In the genomic region with DNA sequence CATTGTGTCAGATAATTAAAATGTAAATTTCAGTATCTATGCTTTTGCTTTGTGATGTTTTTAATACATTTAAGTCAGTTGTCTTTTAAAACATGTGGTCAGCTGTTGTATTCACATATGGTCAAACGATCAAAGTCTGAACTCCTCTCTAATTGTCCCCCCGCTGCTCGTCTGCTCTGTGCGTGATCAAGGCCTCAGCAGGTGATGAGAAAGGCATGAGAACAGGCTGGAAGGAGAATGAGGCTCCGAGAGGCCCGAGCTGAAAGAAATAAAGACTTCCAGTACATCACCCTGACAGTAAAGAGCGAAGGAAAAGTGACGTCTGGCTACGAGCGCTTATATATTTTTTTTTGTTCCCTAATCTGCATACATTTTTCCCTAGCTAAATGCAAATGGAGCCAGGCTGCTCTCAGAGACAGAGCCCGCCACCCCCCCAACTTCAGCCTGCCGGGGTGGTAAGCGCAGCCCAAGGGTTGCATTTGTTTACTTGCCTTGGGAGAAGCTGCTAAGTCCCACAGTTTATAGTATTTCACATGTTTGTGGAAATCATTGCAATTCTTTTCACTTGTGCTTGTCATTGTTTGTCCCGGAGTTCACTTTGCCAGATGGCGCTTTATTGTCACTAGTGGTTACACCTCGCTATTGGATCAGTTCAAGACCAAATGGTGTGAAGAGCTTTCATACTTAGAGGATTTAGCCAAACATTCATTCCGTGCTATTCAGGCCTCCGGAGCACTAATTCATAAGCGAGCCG, we compare ENCODE assay signal across 9 mouse cellular contexts.
DNase-seq lines count a peak whose midpoint lies in the region; ATAC-seq and TF ChIP-seq lines count a peak whose summit lies in the region.
"Had no signal": no experiment of that assay in that cellular context is flagged by ENCODE, and none has a peak within 500 bp of the region (broad histone marks: within the 10 kb centered on the region; RNA-seq: fewer than 3 reads in every experiment).

No protein-coding gene starts in this region.

- no peak for TF ChIP-seq CTCF in midbrain, postnatal 0 days (IDR thresholded peaks at IDR 0.05)

- H3K4me2 ChIP-seq in heart, embryonic 13.5 days: peak overlapping the region; percentile 63
- peak overlapping the region; percentile 46 for H3K4me2 ChIP-seq in hindbrain, embryonic 13.5 days
- peak overlapping the region; percentile 40 for H3K4me2 ChIP-seq in midbrain, postnatal 0 days (ENCODE audit: low read depth, low read length, poor library complexity, severe bottlenecking)

- no peak overlapping the region for H3K9ac ChIP-seq in heart, embryonic 13.5 days
- H3K9ac ChIP-seq in hindbrain, embryonic 13.5 days: no peak overlapping the region
- no peak overlapping the region for H3K9ac ChIP-seq in midbrain, postnatal 0 days (replicated peaks; ENCODE audit: low read length, poor library complexity, severe bottlenecking)

- peak overlapping the region; percentile 22 for H3K4me3 ChIP-seq in heart, embryonic 13.5 days
- peak overlapping the region; percentile 22 for H3K4me3 ChIP-seq in hindbrain, embryonic 13.5 days
- H3K4me3 ChIP-seq in midbrain, postnatal 0 days (ENCODE audit: low read depth, low read length): peak overlapping the region; percentile 17

- H3K27ac ChIP-seq in heart, embryonic 13.5 days (replicated peaks): no peak overlapping the region
- H3K27ac ChIP-seq in hindbrain, embryonic 13.5 days: peak overlapping the region; percentile 52; the same call in 1 of the 2 replicates
- no peak overlapping the region for H3K27ac ChIP-seq in midbrain, postnatal 0 days (ENCODE audit: low read depth, low read length)

- no peaks in the 10 kb centered on the region for H3K4me1 ChIP-seq in heart, embryonic 13.5 days
- peaks cover 8% of the 10 kb centered on the region; the same call in 1 of the 2 replicates for H3K4me1 ChIP-seq in hindbrain, embryonic 13.5 days (replicated peaks)
- no peaks in the 10 kb centered on the region for H3K4me1 ChIP-seq in midbrain, postnatal 0 days (ENCODE audit: insufficient read depth, low read length)

- no peaks in the 10 kb centered on the region for H3K27me3 ChIP-seq in heart, embryonic 13.5 days (replicated peaks)
- H3K27me3 ChIP-seq in hindbrain, embryonic 13.5 days: no peaks in the 10 kb centered on the region
- no peaks in the 10 kb centered on the region for H3K27me3 ChIP-seq in midbrain, postnatal 0 days (ENCODE audit: insufficient read depth, low read length)

- no peaks in the 10 kb centered on the region for H3K9me3 ChIP-seq in heart, embryonic 13.5 days
- H3K9me3 ChIP-seq in hindbrain, embryonic 13.5 days: no peaks in the 10 kb centered on the region
- H3K9me3 ChIP-seq in midbrain, postnatal 0 days (ENCODE audit: low read length): no peaks in the 10 kb centered on the region

- no peak for ATAC-seq in heart, embryonic 13.5 days (ENCODE audit: extremely low read depth, insufficient number of reproducible peaks, low FRiP score, low TSS enrichment)
- peak; percentile 68 for ATAC-seq in hindbrain, embryonic 13.5 days (ENCODE audit: low FRiP score)
- no peak for ATAC-seq in midbrain, postnatal 0 days (ENCODE audit: low FRiP score)

- H3K36me3 ChIP-seq in heart, embryonic 13.5 days: no peaks in the 10 kb centered on the region
- no peaks in the 10 kb centered on the region for H3K36me3 ChIP-seq in hindbrain, embryonic 13.5 days
- H3K36me3 ChIP-seq in midbrain, postnatal 0 days (ENCODE audit: insufficient read depth, low read length): no peaks in the 10 kb centered on the region

- WGBS in heart, embryonic 13.5 days: 20% methylated on average over 20 of the region's 20 CpGs
- WGBS in hindbrain, embryonic 13.5 days: 21% methylated on average over 20 of the region's 20 CpGs
- 26% methylated on average over 20 of the region's 20 CpGs for WGBS in midbrain, postnatal 0 days

- DNase-seq in heart, postnatal 14 days: no peak
- DNase-seq in brain, embryonic 18.5 days (ENCODE audit: low read depth, low spot score): peak; percentile 18
- peak; percentile 32 for DNase-seq in midbrain, postnatal 0 days (ENCODE audit: low spot score)
- no peak for DNase-seq in urinary bladder, postnatal 10 days (ENCODE audit: low spot score)
- no peak for DNase-seq in adrenal gland, adult 18-20 months (ENCODE audit: low spot score in 2 of 2)
- no peak for DNase-seq in spleen, adult 18-20 months
- DNase-seq: lung, postnatal 10 days had no signal

- intact Hi-C loops in heart, postnatal 14 days (cut with DNase I): no loop called here

Comparison
In these comparisons a context has a peak if more than half of its experiments do, and no peak if none do; other contexts are left out.
1. DNase-seq: peak in brain, embryonic 18.5 days (single experiment) and midbrain, postnatal 0 days (single experiment); none in heart, postnatal 14 days (0 of 2), urinary bladder, postnatal 10 days (single experiment), adrenal gland, adult 18-20 months (0 of 2) and spleen, adult 18-20 months (0 of 2).
2. Peak in every context shown above with its lines, with median percentiles within 50 percentile points of each other: H3K4me2 ChIP-seq and H3K4me3 ChIP-seq.